Mouse (Mus musculus) forebrain, postnatal 0 days (tissue): ENCODE measurements around the gene Retn. TPM values are rescaled to one million over a fixed set of nuclear protein-coding genes. Genes with fewer than 3 reads are reported as not detected.

Experiments
- ATAC-seq: fragments of 200-750 bp; cut with Nextera tagmentation; 2 replicates; pipeline ENCODE4 v1.8.0; 2017; ENCODE audit warnings: mild to moderate bottlenecking, moderate library complexity
- DNase-seq: peaks from one replicate; pipeline ENCODE4 v3.0.0-alpha.2; 2015
- H3K27ac ChIP-seq: fragments of 300-500 bp; sonication (generic); 2 replicates; pipeline ENCODE4 v1.5.1; 2014; ENCODE audit warnings: low read depth, mild to moderate bottlenecking, antibody characterized with exemption, low read length, moderate library complexity, mixed read lengths
- H3K27me3 ChIP-seq: fragments of 300-500 bp; sonication (generic); 2 replicates; pipeline ENCODE4 v1.6.1; 2014; ENCODE audit warnings: mild to moderate bottlenecking, low read length, mixed read lengths; ENCODE audit not compliant: insufficient read depth
- H3K36me3 ChIP-seq: fragments of 300-500 bp; sonication (generic); 2 replicates; pipeline ENCODE4 v1.6.1; 2014; ENCODE audit warnings: mild to moderate bottlenecking, moderate library complexity; ENCODE audit not compliant: insufficient read depth
- H3K4me1 ChIP-seq: fragments of 300-500 bp; sonication (generic); 2 replicates; pipeline ENCODE4 v1.6.1; 2014; ENCODE audit warnings: antibody characterized with exemption; ENCODE audit not compliant: insufficient read depth
- H3K4me2 ChIP-seq: fragments of 300-500 bp; sonication (generic); 2 replicates; pipeline ENCODE4 v1.6.1; 2014; ENCODE audit warnings: low read depth, mild to moderate bottlenecking, moderate library complexity
- H3K4me3 ChIP-seq: fragments of 300-500 bp; sonication (generic); 2 replicates; pipeline ENCODE4 v1.5.1; 2014; ENCODE audit warnings: low read depth, low read length, mixed read lengths
- H3K9ac ChIP-seq: fragments of 300-500 bp; sonication (generic); 2 replicates; pipeline ENCODE4 v1.6.1; 2014; ENCODE audit warnings: mild to moderate bottlenecking
- H3K9me3 ChIP-seq: fragments of 300-500 bp; sonication (generic); 2 replicates; pipeline ENCODE4 v1.6.1; 2016; ENCODE audit warnings: low read length
- CTCF ChIP-seq: sonication (generic); IDR thresholded peaks from 2 replicates; pipeline ENCODE4 v1.5.1; 2016; ENCODE audit warnings: antibody characterized with exemption, control low read depth, low read depth
- WGBS: fragments of 180-500 bp; shearing (Covaris S2); extraction: QIAGEN DNeasy Blood & Tissue Kit; methylation state at CpG from one replicate; pipeline ENCODE4 v1.1.7; 2014; 5-methylcytosine and 5-hydroxymethylcytosine counted together
- polyA plus RNA-seq: library from polyadenylated mRNA; unstranded; fragments of >200 nt; fragmentation: Nextera tagmentation; extraction: Ambion mirVana; gene quantifications from 2 replicates; pipeline ENCODE4 v1.2.1, GENCODE M21; 2015
- total RNA-seq: library from RNA; depleted of rRNA; stranded (reverse); fragments of >200 nt; gene quantifications from 2 replicates; pipeline ENCODE4 v1.2.3, GENCODE M21; 2014; rRNA removed

Gene Retn
- total and polyA plus RNA-seq, 2 experiments from 2014 or later: 0.42 to 1.7 TPM

GRCm38 (mm10) chr8:3687537-3687936 lies 32.0 kb downstream of the Retn start:
- no peak for TF ChIP-seq CTCF
- Histone ChIP-seq H3K9ac (no peak overlapping the region), H3K4me3 (no peak overlapping the region), H3K27me3 (no peaks in the 10 kb centered on the region), H3K9me3 (no peaks in the 10 kb centered on the region), H3K4me1 (no peaks in the 10 kb centered on the region), H3K4me2 (no peak overlapping the region), H3K36me3 (0 out of 2 replicates have a peak, but pooled peaks cover 1% of the 10 kb centered on the region), H3K27ac (no peak overlapping the region)
- ATAC-seq (no peak), DNase-seq (no peak)
- WGBS: 79% methylated on average over 6 of the region's 6 CpGs

- DNase-seq: no peak
- Histone ChIP-seq H3K9me3 (no peaks in the 10 kb centered on the region), H3K27ac (no peak overlapping the region), H3K36me3 (no peaks in the 10 kb centered on the region), H3K4me2 (no peak overlapping the region), H3K4me1 (no peaks in the 10 kb centered on the region), H3K27me3 (no peaks in the 10 kb centered on the region; the same call in 1 of the 2 replicates), H3K9ac (no peak overlapping the region), H3K4me3 (no peak overlapping the region)
- no peak for TF ChIP-seq CTCF
- WGBS: 78% methylated on average over 3 of the region's 3 CpGs
- ATAC-seq: no peak
Measured at GRCm38 (mm10) chr8:3690774-3691173, 35.2 kb downstream of the Retn start.

DNA sequence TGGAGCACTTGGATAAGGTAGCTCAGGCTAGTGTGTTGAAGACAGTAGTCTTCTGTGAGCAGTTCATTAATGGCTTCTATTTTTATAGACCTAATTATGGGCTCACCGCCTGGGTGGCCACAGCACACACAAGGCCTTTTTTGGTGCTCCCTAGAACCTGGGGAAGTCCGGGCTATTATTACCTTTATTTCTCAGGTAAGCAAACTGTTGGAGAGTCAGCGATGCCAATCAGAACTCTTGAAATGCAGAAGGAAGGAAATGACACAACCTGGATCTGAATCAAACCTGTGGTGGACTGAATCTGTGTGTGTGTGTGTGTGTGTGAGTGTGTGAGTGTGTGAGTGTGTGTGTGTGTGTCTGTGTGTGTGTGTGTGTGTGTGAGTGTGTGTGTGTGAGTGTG lies 38.6 kb downstream of the Retn start, which contains the start of gene Fcer2a:
Gene Fcer2a, minus strand, starts transcription at position 55 of the 400 bp plus-strand sequence.
- DNase-seq (no peak), ATAC-seq (no peak)
- 83% methylated on average over 3 of the region's 3 CpGs for WGBS
- no peak within 1 kb of the TSS for H3K27ac ChIP-seq
- no peaks in the 10 kb centered on the region for H3K4me1 ChIP-seq
- H3K9ac ChIP-seq: no peak within 1 kb of the TSS
- H3K36me3 ChIP-seq: no peaks in the 10 kb centered on the region
- H3K4me3 ChIP-seq: no peak within 1 kb of the TSS
- no peaks in the 10 kb centered on the region for H3K9me3 ChIP-seq
- H3K27me3 ChIP-seq: no peaks in the 10 kb centered on the region; the same call in 1 of the 2 replicates
- no peak within 1 kb of the TSS for H3K4me2 ChIP-seq
- no peak for TF ChIP-seq CTCF

- H3K4me1 ChIP-seq: no peaks in the 10 kb centered on the region
- 95% methylated on average over 1 of the region's 1 CpGs for WGBS
- H3K4me2 ChIP-seq: no peak overlapping the region
- H3K9ac ChIP-seq: no peak overlapping the region
- H3K4me3 ChIP-seq: no peak overlapping the region
- no peaks in the 10 kb centered on the region for H3K27me3 ChIP-seq
- no peak for ATAC-seq
- no peaks in the 10 kb centered on the region for H3K36me3 ChIP-seq
- no peak for TF ChIP-seq CTCF
- DNase-seq: no peak
- H3K27ac ChIP-seq: no peak overlapping the region
- H3K9me3 ChIP-seq: no peaks in the 10 kb centered on the region
Measured at GRCm38 (mm10) chr8:3701491-3701890, 45.9 kb downstream of the Retn start.

- peak; percentile 16; the same call in 1 of the 2 replicates for TF ChIP-seq CTCF
- WGBS: 63% methylated on average over 4 of the region's 4 CpGs
- ATAC-seq: no peak
Measured at GRCm38 (mm10) chr8:3705711-3706110, 50.1 kb downstream of the Retn start.

GRCm38 (mm10) chr8:3707611-3708010 lies 52.0 kb downstream of the Retn start:
- H3K9me3 ChIP-seq: no peaks in the 10 kb centered on the region
- no peak overlapping the region for H3K4me2 ChIP-seq
- WGBS: 79% methylated on average over 7 of the region's 7 CpGs
- no peak for DNase-seq
- no peak for TF ChIP-seq CTCF
- no peak overlapping the region for H3K27ac ChIP-seq
- no peak overlapping the region for H3K4me3 ChIP-seq
- no peaks in the 10 kb centered on the region for H3K36me3 ChIP-seq
- no peaks in the 10 kb centered on the region for H3K4me1 ChIP-seq
- H3K27me3 ChIP-seq: no peaks in the 10 kb centered on the region
- H3K9ac ChIP-seq: no peak overlapping the region
- ATAC-seq: no peak

More at GRCm38 (mm10) chr8:3705711-3706110, 50.1 kb downstream of the Retn start:
- Histone ChIP-seq H3K4me1 (no peaks in the 10 kb centered on the region), H3K27ac (no peak overlapping the region), H3K9me3 (no peaks in the 10 kb centered on the region), H3K36me3 (no peaks in the 10 kb centered on the region), H3K4me2 (no peak overlapping the region), H3K27me3 (no peaks in the 10 kb centered on the region), H3K9ac (no peak overlapping the region), H3K4me3 (no peak overlapping the region)
- no peak for DNase-seq

Other genes with a start within 250 kb of the Retn start
- gene Pex11g, start 188.1 kb upstream of the Retn start, total RNA-seq: 1.1 and 1.3 TPM in 2 replicates
- 2.0 and 2.2 TPM in 2 replicates for gene Pex11g, start 188.1 kb upstream of the Retn start, polyA plus RNA-seq
- 0.15 TPM in 1 of 2 replicates, not detected in the other for gene Tex45, start 184.9 kb upstream of the Retn start, total RNA-seq
- gene Tex45, start 184.9 kb upstream of the Retn start, polyA plus RNA-seq: 0.18 and 0.68 TPM in 2 replicates
- 64.6 and 85.3 TPM in 2 replicates for gene Zfp358, start 162.6 kb upstream of the Retn start, total RNA-seq
- 64.7 and 67.9 TPM in 2 replicates for gene Zfp358, start 162.6 kb upstream of the Retn start, polyA plus RNA-seq
- 63.5 and 77.6 TPM in 2 replicates for gene Mcoln1, start 155.3 kb upstream of the Retn start, total RNA-seq
- 69.8 and 80.5 TPM in 2 replicates for gene Mcoln1, start 155.3 kb upstream of the Retn start, polyA plus RNA-seq
- 42.6 and 56.4 TPM in 2 replicates for gene Pnpla6, start 140.4 kb upstream of the Retn start, total RNA-seq
- gene Pnpla6, start 140.4 kb upstream of the Retn start, polyA plus RNA-seq: 22.2 and 26.3 TPM in 2 replicates
- not detected in 2 replicates for gene C330021F23Rik, start 87.8 kb upstream of the Retn start, total RNA-seq
- 0.22 and 0.29 TPM in 2 replicates for gene C330021F23Rik, start 87.8 kb upstream of the Retn start, polyA plus RNA-seq
- 97.8 and 103 TPM in 2 replicates for gene Camsap3, start 68.5 kb upstream of the Retn start, total RNA-seq
- 36.6 and 42.4 TPM in 2 replicates for gene Camsap3, start 68.5 kb upstream of the Retn start, polyA plus RNA-seq
- 38.7 and 48.4 TPM in 2 replicates for gene Xab2, start 34.5 kb upstream of the Retn start, total RNA-seq
- gene Xab2, start 34.5 kb upstream of the Retn start, polyA plus RNA-seq: 34.6 and 37.3 TPM in 2 replicates
- gene Pet100, start 34.2 kb upstream of the Retn start, total RNA-seq: 17.7 and 22.9 TPM in 2 replicates
- 82.4 and 121 TPM in 2 replicates for gene Pet100, start 34.2 kb upstream of the Retn start, polyA plus RNA-seq
- gene Pcp2, start 30.2 kb upstream of the Retn start, total RNA-seq: not detected in 2 replicates
- gene Pcp2, start 30.2 kb upstream of the Retn start, polyA plus RNA-seq: not detected in 2 replicates
- 33.9 and 43.8 TPM in 2 replicates for gene Stxbp2, start 24.8 kb upstream of the Retn start, total RNA-seq
- gene Stxbp2, start 24.8 kb upstream of the Retn start, polyA plus RNA-seq: 35.5 and 44.7 TPM in 2 replicates
- gene Mcemp1, start 10.0 kb downstream of the Retn start, total RNA-seq: 0.19 TPM in 1 of 2 replicates, not detected in the other
- gene Mcemp1, start 10.0 kb downstream of the Retn start, polyA plus RNA-seq: 0.30 and 0.40 TPM in 2 replicates
- gene Fcor, start 16.6 kb downstream of the Retn start, total RNA-seq: 9.8 and 13.7 TPM in 2 replicates
- gene Fcor, start 16.6 kb downstream of the Retn start, polyA plus RNA-seq: 21.0 and 22.2 TPM in 2 replicates
- gene Trappc5, start 20.5 kb downstream of the Retn start, total RNA-seq: 70.5 and 72.7 TPM in 2 replicates
- gene Trappc5, start 20.5 kb downstream of the Retn start, polyA plus RNA-seq: 61.2 and 68.5 TPM in 2 replicates
- not detected in 2 replicates for gene Fcer2a, start 38.4 kb downstream of the Retn start, total RNA-seq
- gene Fcer2a, start 38.4 kb downstream of the Retn start, polyA plus RNA-seq: 0.20 and 0.24 TPM in 2 replicates
- gene Clec4g, start 64.9 kb downstream of the Retn start, total RNA-seq: not detected in 2 replicates
- 0.21 TPM in 1 of 2 replicates, not detected in the other for gene Clec4g, start 64.9 kb downstream of the Retn start, polyA plus RNA-seq
- not detected in 2 replicates for gene Cd209a, start 93.2 kb downstream of the Retn start, total RNA-seq
- gene Cd209a, start 93.2 kb downstream of the Retn start, polyA plus RNA-seq: 0.13 TPM in 1 of 2 replicates, not detected in the other
- not detected in 2 replicates for gene Cd209e, start 198.5 kb downstream of the Retn start, total RNA-seq
- not detected in 2 replicates for gene Cd209e, start 198.5 kb downstream of the Retn start, polyA plus RNA-seq
- gene Cd209d, start 222.8 kb downstream of the Retn start, total RNA-seq: not detected in 2 replicates
- gene Cd209d, start 222.8 kb downstream of the Retn start, polyA plus RNA-seq: not detected in 2 replicates